Mouse (Mus musculus): Measurements from ENCODE around the gene Cnr1.

The Cnr1 gene

DNA sequence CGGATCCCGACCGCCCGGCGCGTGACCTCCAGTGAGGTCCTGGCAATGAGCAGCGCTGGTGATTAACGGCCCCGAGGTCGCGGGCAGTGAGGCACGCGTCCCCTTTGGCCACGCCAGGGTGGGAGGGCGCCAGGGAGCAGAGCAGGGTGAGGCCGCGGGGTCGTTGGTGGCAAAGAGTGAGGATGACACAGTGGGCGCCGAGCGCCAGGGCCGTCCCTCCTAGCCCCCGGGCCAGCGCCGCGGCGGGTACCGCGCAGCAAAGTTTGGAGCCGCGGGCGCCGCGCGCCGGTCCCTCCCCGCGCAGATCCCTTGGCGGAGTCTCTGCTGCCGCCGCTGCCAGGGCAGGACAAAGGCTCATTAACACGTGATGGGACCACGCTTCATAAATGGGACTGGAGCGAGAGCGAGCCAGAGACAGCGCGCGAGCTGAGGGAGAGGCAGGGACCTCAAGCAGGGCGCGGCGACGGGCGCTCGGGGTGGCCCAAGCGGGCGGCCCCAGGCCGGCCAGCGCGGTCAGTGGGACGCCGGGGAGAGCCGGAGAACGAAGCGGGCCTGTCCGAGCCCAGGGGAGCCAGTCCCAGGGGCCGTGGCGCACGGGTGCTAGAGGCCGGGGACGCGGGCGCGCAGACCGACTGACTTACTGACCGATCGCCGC, at the start of gene Cnr1:
TSS of gene Cnr1 (plus strand) at position 360 of the 655 bp plus-strand sequence.
- DNase-seq: peak; percentile 90 to 92

DNA sequence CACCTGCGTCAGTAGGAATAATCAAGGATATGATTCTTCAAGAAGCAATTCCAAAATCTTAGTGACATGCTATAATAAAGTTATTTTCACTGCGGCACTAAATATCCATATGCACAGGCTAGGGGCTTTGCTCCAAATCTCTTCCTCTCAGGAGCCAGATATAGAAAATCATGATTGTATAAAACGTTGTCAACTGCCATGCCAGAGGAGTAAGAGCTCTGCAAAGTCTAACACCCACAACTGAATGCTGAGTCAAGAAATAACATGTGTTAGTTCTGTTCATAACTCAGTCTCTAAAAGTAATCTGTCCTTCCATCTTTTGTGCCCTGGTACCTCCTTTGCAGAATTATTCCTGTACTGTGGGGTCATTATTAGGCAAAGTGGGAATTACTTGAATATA, 44.4 kb upstream of the Cnr1 start:
- no peak for DNase-seq

DNA sequence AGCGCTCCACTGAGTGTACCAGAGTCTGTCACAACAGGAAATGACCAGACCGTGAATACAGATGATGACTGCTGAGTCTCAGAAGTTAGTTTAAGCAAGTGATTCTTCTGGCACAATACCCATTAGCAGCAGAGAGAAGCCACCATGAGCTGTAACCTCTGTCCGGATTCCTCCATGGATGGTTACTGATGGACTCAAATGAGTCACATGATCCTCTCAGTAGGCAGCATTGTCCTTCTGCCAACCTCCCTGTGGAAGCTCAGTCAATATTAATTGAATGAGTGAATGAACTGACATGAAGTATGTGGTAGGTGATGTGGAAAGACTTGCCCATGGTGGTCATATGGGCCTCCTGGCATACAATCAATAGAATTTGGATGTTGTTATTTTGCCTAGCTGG, 38.4 kb upstream of the Cnr1 start:
- peak; percentile 61 to 62 for DNase-seq

DNA sequence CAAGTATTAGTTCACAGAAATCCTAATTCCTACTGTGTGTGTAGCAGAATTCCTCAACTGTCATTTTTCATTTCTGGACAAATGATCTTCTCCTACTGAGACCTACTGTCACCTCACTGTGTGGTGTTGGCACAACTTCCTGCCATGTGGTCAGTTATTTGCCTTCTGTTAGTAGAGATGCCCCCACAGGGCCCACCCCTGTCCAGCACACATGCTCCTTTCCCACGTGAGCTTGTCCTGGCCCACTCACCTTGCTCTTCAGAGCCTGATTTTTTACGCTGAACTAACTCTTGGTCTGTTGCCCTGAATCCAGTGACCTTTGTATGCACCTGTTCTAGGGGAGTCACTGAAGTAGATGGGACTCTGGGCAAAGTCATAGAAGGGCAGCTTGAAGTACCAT, 34.4 kb upstream of the Cnr1 start:
- DNase-seq: peak; percentile 90 to 92

DNA sequence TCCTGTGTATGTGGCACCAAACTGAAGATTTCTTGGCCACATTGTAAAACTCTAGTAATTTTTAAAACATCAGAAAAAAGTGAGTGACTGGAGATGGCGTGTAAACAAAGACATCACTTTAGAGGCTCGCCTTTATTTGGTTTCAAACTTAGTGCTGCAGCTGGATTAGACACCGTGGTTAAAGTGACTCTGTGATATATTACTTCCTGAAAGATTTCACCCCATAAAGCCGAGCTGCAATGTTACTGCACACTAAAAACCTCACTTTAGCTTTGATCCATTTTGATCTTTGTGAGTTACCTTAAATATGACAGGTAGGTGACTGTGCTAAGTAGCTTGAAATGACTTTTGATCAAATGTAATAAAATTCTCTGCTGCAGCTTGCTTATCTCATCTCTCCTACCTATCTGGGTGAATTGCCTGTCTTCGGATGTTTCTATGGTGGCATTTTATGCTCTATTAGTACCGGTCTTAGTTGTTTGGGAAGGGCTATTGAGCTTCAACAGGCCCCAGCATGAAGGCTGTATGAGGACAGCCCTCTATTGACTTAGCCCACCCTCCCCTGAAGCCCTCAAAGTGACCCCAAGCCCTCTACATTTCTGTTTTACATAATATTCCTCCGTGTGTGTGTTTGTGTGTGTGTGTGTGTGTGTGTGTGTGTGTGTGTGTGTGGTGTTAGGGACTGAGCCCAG, 32.1 kb upstream of the Cnr1 start:
- DNase-seq: no peak

DNA sequence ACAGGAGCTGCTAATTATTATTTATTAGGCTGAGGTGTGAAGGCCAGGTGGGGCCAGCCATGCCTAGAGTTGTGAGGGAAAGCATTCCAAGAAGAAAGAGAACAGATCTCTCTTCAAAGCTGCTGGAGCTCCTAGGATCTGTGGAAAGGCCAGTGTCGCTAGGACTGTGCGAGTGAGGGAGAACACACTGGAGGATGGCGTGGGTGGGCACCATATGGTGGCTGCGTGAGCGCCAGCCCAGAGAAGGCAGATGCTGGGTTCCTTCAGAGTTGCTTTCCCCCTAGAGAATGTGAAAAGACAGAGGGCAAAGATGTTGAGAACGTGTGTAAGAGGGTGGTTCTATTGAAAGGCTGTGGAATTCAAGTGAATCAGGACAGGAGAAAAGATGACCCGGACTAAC, 30.6 kb upstream of the Cnr1 start:
- peak; percentile 66 to 74 for DNase-seq

DNA sequence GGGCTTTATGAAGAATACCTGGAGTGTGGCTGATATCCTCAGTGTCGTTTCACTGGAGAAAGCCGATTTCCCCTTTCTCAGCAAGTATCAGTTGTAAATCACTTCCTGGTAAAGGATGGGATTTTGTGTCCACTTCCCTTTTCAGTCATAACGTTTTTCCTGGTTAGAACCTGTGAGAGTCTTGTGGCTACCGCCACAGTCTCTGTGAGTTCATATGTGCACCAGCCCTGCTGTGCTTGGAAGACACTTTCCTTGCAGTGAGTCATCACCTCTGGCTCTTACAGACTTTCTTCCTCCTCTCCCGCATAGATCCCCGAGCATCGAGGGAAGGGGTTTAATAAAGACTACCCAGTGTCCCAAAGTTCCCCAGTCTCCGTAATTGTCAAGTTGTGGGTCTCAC, 29.3 kb upstream of the Cnr1 start:
- DNase-seq: no peak

DNA sequence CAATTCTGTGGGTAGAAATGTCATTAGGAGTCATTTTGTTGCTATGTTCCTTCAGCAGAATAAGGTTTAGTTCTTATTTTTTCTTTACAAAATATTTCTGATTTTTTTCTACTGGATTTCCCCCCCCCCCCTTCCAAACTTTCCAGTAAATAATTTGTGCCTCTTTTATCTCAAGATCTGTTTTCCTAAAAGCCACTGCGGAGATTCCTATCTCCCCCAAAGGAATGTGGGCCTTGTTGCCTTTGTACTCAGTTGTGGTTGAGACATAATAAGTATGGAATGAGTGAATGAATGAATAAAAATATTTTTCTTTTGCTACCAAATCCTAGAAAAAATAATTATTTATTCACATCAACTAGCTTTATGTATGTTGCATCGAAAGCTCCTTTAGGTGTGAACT, 28.9 kb upstream of the Cnr1 start:
- DNase-seq: no peak

DNA sequence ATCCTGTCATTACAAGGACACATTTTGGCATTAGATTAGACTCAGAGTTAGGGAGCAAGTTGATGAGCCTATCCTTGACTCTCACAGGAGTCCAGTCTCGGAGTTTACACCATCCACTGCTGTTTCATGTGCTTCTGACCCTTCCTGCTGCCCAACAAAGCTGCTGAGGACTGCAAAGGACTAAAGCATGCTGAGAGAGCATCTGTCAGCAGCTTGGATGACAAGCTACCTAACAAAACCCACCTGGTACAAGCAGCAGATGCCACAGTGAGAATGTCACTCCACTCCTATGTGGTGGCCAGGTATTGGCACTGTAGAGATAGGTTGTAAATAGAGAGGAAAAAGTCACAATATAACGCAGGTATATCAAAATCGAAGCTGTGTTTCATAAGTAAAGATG, 22.7 kb upstream of the Cnr1 start:
- DNase-seq: peak; percentile 84 to 90

DNA sequence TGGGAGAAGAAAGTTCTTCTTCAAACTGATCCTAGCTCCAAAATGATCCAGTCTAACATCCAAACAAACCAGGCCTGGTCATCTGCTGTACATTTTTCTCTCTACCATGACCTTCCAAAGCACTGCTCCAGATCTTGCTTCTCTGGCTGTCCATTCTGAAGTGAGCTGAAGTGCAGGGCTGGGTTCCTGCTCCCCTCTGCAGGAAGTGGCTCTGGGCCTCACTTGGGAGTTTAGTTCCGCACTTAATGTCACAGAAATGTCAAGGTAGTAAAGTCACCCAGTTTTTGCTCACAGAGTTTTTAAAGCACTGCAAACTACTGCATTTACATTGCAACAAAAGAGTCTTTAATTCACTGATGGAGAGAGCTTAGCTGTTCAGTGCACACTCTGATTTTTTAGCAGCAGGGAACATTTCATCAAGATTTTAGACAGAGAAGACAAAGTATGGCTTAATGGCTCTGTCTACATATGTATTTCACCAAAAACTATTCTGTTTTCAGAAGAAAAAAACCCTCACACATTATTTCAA, 20.5 kb upstream of the Cnr1 start:
- DNase-seq: no peak

DNA sequence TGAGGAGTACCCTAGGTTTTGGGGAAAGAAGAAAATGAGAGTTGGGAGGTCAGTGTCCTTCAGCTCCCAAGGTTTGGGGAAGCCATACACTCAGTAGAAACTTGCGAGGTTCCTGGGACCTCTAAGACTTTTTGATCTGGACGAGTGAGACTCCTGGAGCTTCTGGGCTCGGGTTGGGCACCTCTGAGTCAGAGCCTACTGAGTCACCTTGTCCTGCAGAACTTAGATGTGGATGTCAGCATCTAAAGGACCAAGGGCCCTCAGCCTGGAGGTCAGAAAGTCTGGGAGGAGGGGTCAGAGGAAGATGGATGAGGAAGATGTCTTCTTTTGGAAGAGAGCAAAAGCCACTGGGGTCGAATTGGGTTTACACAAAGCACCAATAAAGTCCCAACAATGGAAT, 19.6 kb upstream of the Cnr1 start:
- DNase-seq: no peak

DNA sequence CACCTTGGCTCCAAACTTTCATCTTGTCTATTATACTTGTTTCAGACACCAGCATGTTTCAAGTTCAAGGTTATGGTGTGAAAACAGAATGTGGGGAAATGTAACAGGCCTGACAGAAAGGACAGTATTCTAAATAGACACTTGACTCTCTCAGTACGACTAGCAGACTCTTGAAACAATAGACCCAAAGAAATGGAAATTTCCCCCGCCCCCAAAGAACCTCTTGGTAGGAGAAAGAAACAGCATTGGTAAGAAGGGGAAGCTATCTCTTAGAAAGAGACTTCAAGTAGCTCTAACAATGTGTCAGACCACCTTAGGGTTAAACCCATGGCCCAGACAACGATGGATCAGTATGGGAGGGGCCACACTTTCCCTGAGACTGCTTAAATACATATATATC, 15.6 kb upstream of the Cnr1 start:
- no peak for DNase-seq

DNA sequence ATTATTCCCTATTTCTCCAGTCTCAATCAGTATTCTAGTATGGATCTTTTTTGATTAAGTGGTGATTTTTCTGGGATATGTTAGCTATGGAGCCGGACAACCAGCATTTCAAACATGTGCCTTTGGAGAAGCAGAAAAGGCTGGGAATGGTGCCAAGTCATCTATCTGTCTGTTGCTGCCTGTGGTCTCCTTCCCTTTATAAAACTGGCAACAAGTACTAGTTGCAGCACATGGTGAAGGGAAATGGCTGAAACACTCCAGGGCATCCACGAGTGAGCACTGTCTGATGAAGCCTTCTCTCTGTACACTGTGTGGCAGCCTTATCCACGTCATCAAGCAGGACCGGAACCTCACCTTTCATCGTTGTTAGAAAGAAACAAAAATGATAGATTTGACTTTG, 8.7 kb upstream of the Cnr1 start:
- peak; percentile 47 to 54 for DNase-seq

DNA sequence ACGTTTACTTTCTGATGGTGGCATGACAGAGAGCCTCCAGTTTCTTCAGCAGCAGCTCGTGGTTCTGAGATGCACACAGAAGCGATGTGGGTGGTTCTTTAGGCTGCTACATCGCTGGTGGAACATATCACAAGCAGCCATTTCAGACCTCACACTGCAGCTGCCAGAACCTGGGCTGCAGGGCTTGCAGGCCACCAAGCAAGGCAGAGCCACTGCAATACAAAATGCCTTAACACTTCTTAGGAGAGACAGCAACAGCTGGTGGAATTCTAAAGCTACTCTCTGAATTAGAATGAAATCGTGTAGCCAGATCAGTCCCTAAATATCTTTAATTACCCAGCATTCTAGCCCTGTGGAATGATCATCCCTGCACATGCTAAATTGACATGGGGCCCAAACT, 3.6 kb upstream of the Cnr1 start:
- DNase-seq: no peak

DNA sequence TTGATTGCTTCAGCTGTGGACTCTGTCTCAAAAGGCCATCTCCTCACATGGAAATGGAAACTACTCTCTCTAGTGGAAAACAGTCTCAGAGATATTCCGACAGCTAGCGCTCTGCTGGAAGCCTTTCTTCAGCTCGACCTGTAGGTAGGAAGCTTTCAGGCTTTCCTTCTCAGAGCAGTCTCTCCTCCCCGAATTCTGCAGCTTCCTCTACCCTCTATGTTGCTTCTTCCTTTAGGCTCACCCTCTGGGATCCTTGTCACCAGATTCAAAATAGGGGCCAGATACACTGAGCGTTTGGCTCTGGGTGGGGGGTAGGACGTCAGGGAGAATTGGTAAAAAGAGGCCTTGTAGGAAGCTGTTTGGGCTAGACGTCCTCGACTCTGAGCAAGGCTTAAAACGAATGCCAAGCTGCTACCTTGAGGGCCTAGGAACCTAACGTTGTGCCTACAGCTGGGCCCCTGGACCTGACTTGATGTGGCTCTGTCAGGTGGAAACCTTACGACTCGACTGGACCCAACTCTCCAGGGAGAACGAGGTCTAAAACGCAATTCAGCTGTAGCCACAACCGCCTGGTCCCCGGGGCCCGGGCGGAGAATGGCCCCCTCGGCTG, 1.1 kb upstream of the Cnr1 start:
- peak in 1 of 2 experiments; percentile 51 for DNase-seq

DNA sequence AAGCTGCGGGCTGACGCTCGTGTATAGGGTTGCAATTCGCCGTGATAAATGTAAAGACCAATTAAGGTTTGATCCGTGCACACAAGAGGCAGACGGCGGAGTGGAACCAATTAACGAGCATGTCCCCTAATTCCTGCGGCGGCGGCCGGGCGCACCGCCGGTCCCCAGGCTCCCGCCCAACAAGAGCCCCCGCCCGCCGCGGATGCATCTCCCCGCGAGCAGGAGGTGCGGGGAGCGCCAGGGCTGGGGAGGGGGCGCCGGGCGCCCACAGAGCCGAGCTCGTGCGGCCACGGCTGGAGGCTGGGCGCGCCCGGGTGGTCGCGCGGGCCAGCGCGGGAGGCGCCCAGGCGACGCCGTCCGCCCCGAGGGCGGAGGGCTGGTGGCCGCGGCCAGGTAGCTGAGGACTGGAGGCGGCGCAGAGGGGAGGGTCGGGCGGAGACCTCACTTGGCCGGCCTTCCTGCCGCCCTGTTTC, 596 bp upstream of the Cnr1 start:
- peak; percentile 67 to 80 for DNase-seq

DNA sequence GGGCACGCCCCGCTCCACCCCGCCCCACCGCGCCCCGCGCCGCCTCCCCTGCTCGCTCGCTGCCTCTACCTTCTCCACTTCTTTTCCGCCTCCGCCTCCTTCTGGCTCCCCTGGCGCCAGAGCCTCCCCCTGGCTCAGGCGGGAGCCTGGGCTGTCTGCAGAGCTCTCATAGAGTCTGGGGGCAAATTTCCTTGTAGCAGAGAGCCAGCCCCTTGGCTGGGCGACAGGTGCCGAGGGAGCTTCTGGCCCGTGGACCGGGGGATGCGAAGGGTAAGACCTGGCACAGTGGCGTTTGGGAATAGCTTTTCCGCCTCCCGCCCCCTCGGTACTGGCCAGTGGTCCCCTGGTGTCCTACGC, 474 bp downstream of the Cnr1 start:
- peak in 1 of 2 experiments; percentile 80 for DNase-seq

DNA sequence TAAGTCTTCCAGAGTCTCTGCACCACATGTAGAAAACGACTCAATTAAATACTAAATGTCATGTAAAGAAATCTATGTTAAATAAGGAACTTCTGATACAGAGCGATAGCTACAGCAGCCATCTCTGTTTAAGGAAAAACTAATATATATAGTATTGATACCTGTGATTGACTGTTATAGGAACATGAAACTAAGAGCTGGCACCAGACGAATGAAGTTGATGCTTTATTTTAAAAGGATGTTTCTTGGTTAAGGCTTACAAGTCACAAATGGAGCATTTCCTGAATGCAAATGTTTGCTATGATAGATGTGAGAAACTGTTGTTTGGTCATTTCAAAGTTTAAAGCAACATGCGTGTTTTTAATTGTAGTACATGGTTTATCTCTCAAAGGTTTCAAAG, 1.1 kb downstream of the Cnr1 start:
- DNase-seq: no peak

DNA sequence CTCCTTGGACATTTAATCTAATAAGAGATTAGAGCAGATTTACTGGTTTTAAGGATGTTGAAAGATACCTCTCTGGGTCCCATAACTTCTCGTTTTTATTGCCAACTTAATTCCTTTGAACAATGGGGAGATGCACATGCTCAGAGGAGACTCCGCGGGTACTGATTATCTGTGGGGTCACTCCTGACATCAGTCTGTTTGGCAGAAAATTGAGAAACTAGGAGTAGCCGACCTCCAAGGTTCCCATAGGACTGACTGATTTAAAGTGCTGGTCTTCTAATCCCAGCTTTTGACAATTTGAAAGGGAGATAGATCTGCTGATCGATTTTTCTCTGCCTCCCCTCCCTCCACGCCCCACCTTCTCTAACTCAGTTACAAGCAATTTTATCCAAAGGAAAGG, 1.6 kb downstream of the Cnr1 start:
- DNase-seq: peak in 1 of 2 experiments; percentile 50

DNA sequence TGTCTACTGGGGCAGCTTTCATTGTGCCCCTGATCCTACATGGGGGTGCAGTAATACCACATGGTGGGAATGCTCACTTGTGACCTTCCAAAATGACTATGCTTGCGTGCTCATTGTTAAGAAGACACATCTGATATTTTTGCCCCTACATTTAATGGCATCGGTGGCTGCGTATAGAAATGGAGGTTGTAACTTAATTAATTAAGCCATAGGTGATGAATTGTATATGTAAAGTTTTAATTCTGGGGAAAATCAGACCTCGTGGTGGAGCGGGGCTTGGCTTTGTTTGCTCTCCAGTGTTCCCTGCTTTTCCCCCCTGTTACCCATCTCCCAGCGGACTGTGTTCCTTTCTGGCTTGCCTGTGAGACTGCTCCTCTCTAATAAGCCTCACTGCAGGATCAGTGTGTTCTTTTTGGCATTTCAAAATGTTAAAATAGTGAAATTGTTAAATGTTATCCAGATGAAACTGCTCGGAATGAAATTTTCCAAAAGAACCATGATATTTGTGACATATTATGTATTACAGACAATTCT, 2.4 kb downstream of the Cnr1 start:
- peak; percentile 48 to 57 for DNase-seq

DNA sequence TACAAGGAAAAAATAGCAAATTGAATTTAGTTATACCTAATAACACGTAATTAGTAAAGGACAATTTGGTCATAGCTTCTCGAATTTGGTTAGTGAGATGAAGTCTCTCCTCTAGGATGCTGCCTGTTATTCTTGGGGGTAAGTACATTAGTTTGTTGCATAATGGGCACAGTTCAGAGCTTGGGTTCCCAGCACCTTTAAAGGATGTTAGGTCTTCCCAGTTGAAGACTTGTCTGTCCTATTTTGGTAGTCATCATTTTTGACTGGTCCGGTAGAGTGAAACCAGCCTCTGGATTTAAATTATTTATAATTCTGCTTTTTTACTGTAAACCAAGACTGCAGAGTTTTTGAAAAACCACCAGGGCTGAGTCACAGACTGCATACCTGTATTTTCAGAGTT, 3.3 kb downstream of the Cnr1 start:
- DNase-seq: peak in 1 of 2 experiments; percentile 44

DNA sequence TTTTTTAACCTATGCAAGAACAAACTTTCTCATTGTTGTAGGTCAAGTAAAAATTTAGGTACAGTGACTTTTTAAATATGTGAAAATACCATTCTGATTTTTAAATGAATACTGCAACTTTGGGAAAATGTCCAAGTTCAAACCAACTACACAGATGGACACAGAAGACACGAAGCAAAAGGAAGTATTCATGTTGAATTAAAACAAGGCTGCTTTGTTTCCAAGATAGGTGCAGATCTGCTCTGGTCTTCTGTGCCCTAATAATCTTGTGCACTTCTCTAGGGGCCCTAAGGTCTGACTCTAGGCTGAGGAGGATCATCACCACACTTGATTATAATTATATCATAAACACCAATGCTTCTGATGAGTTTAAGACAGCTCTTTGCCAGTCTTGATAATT, 4.1 kb downstream of the Cnr1 start:
- no peak for DNase-seq

DNA sequence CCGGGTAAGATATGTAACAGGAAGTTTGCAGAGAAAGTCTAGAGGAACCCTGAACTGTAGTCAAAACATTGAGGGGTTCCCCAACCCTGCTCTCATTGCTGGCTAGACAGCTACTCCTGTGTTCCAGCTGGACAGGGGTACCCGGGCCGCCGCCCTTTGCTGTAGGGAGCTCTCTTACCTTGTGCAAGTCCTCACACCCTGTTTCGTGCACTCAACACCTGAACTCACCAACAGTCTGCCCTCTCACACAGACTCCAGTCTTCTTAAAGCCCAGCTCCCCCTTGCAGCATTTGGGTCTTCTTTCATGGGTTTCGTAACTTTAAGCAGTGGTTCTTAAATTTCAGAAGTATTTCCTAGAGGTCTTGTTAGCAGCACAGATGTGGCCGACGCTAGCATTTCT, 7.0 kb downstream of the Cnr1 start:
- no peak for DNase-seq

DNA sequence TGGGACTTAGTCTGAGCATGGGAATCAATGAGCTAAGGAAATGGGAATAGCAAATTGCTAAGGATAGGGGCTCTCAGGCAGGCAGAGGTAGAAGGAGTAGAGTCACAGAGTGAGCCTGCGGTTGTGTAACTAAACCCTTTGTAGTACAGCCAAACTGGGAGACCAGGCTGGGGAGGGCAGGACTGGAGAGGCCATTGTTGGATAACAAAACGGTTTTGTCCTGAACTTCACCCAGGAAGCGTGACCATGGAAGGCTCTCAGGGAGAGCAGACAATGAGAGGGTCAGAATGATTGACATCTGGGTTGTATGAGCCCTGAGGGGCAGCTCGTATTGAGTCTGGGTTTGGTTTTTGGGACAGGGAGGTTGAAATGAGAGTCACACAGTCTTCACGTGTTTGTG, 17.2 kb downstream of the Cnr1 start:
- no peak for DNase-seq
